Mouse (Mus musculus) cerebellum, adult 9-10 months (tissue): ENCODE results near the gene Shroom2.
"Not testable (repeated sequence)": the region's sequence is repeated elsewhere in the genome, so short reads cannot be mapped to it uniquely, and the experiment has no call there.

Source experiments
- DNase-seq: peaks from one replicate; pipeline ENCODE4 v3.0.0; 2022

Gene Shroom2

GRCm38 (mm10) chrX:152768891-152769599 is at the start of gene Shroom2:
Gene Shroom2 (minus strand): TSS chrX:152769465.
- no peak for DNase-seq

DNA sequence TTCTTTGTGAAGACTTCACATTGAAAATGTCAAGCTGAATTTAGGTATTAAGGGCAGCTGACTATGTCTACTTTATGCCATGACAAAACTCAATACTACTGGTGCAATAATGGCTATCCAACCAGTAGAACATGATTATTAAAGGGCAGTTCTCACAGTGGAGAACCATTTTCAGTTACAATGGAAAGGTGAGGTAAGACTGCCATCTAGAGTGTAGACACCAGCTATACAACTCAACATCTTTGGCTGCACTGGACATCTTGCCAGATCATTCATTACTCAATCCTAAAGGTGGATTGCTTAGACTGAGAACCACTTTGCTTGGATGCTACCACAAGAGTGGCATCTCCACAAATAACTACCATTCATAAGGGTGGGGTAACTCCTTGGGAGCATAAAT is 49.7 kb upstream of the Shroom2 start:
- DNase-seq = no peak

GRCm38 (mm10) chrX:152813339-152813738 is 44.1 kb upstream of the Shroom2 start:
- DNase-seq = no peak

DNA sequence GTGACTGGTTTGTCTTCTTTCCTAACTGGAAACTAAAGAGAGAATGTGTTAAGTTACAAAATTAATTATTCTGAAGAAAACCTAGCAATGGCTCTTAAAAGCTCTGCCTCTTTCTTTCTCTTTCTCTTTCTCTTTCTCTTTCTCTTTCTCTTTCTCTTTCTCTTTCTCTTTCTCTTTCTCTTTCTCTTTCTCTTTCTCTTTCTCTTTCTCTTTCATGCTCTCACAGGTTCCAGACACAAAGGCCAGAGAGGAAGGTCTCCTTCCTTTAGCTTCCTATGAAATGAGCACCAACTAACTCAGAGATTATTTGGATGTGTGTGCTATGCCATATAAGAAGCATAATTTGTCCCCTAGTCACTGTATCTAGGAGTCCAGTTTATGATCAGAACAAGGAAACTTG is 36.1 kb upstream of the Shroom2 start:
- no peak for DNase-seq

- no peak for DNase-seq
These were observed 19.3 kb upstream of the Shroom2 start for GRCm38 (mm10) chrX:152788611-152789010.

DNA sequence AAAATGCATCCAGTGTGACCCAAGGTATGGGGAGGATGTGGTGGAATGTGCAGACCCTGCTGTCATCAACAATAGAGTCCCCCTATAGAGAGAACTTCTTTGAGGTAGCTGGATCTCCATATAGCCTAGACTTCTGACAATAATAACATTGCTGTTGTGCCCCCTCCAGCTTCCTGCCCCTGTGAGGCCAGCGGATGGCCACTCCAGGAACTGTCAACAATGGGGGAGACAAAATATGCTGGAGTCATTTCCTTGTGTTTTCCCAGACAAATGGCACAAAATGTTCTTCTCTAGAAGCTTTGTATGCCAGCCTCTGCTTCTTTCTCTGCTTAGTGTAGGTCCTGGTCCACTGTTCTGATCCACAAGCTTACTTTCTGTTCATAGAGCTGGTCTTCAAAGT is 18.9 kb upstream of the Shroom2 start:
- DNase-seq = no peak

DNA sequence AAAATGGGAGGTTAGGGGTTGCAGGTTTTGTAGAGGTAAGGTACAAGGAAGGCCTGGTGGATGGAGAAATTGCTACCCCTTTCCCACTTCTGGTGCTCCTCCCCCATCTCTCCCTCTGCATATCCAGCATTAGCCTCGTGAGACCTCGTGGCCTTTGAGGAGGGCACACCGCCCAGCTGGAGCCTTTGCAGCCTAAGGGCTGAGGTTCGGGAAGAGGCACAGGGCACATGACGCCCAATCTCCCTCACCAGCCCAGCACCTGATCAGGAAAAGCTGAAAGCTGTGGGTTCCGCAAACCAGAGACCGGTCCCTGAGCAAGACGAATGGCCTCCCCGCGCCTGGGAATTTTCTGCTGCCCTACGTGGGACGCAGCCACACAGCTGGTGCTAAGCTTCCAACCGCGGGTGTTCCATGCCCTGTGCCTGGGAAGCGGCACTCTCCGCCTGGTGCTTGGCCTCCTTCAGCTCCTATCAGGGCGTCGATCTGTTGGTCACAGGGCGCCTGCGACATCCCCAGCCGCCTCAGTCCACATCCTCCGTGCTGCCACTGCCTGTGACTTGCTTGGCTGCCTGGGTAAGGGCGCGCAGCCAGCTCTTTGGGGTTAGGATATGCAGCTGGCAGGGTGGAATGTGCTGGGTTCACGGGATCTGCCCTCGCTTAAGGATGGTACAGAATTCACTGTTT is 12.6 kb upstream of the Shroom2 start, which contains the start of gene Gpr143:
Gene Gpr143 (plus strand): TSS at position 202 of the 684 bp plus-strand sequence.
- DNase-seq = no peak

- no peak for DNase-seq
These were observed 414 bp upstream of the Shroom2 start for GRCm38 (mm10) chrX:152769600-152770157.

DNA sequence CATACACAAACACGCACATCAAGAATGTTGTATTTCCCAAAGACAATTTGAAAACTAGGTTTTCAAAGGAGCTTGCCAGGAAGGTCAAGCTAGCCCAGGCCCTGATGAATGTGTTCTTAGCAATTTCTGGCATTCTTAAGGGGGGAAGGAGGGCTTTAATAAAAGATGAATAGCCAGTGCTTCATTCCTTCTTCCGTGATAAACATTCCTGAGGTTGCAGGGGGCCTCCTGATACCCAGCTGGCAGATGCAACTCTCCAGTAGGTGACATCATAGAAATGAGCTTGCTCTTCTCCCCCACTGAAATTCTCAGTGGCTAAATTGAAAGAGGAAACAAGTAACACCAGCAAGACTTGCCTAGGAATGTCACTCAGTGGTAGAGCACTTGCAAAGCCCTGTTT is 5.1 kb downstream of the Shroom2 start:
- DNase-seq = no peak

DNA sequence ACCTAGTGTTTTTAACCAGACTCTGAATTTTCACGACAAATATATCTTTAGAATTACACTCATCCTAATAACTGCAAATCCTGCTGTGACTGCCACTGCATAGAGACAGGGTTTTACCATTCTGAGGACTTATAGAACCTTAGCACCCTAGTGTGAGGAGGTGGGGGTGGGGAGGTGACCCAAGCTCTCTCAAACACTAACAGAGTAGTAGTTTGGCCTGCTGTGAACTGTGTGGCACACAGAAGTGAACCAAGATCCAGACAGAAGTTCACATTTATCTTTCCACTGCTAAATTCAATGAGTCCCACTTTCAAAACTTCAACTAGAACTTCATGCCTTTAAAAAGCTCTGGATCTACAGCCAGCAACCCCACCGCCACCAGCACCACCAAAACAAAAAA is 6.4 kb downstream of the Shroom2 start:
- no peak for DNase-seq

- no peak for DNase-seq
These were observed 6.8 kb downstream of the Shroom2 start for GRCm38 (mm10) chrX:152762437-152762836.

DNA sequence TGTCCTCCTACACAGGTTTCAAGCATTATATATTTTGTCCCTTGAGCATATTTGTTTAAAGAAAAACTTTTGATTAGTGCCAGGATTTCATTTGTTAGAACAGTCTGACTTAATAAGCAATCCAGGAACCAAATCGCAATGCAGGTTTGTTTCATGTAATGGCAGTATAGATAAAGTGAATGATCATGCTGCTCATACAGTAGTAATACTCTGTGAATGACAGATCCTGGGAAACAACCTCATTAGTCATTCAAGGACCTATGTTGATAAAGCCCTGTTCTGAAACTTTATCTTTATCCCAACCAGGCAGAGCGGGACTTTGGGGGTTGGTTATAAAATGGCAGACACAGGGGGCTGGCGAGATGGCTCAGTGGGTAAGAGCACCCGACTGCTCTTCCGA is 13.0 kb downstream of the Shroom2 start:
- no peak for DNase-seq

GRCm38 (mm10) chrX:152755819-152756218 is 13.4 kb downstream of the Shroom2 start:
- no peak for DNase-seq

- DNase-seq = no peak
These were observed 23.3 kb downstream of the Shroom2 start for GRCm38 (mm10) chrX:152745925-152746324.

- DNase-seq = no peak
These were observed 25.6 kb downstream of the Shroom2 start for GRCm38 (mm10) chrX:152743642-152744041.

DNA sequence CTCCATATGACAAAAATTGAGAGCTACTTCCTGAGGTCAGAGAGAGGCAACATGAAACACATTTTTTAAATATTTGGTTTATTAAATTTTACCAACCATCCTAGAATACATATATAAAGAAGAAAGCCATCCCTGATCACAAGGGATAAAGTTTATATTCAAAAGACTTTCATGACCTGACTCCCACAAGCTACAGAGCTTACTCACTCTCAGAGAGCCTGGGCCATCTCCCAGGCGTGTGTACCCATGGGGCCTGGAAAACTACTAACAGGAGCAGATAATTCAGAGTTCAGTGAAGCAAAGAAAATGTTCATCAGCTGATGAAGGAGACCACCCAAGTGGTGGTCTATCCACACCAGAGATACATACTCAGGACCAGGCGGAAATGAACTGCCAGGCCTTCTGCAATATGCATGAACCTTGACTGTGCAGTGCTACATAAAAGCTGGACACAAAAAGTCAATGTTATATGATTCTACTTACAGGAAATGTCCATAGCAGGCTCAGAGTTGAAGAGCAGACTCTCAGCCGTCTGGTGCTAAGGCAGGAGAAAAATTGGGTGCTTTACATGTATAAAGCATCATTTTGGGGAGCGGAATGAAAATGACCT is 30.4 kb downstream of the Shroom2 start:
- DNase-seq = no peak

DNA sequence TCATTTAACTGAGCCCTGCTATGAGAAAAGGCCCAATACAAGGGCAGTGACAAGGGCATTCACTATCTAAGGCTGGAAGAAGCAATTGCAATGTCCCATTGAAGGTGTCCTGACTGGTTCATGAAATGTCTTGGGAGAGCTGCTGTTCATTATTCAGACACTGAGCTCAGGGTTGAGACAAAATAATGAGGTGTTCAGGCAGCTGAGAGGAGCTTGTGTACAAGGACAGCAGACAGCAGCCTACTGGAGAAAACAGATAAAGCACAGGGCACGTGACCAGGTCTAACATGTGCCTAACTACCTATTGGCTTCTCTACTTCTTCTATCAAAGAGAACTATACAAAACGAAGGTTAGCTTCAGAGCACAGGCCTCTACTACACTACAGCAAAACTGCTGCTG is 31.1 kb downstream of the Shroom2 start:
- DNase-seq = no peak

- no peak for DNase-seq
These were observed 34.0 kb downstream of the Shroom2 start for GRCm38 (mm10) chrX:152735283-152735682.

GRCm38 (mm10) chrX:152716693-152717092 is 52.6 kb downstream of the Shroom2 start:
- DNase-seq = no peak

- DNase-seq = not testable (repeated sequence)
These were observed 58.5 kb downstream of the Shroom2 start for GRCm38 (mm10) chrX:152710715-152711114.

DNA sequence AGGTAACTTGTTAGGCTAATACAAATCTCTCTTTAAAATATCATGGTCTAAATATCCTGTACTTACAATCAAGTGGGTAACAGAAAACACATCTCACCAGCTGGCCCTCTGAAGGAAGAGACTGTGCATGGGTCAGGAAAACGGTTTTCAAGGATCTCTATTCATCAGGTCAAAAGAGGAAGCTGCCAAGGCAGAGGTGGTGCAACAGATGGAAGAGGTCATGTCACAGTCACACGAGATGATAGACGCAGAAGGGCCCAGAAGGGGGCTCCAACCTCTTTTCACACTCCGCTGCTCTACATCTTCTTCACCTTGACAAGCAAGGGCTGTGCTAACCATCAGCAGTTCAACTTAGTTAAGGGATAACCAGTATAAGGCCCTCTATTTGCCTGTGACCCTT is 60.9 kb downstream of the Shroom2 start:
- no peak for DNase-seq

DNA sequence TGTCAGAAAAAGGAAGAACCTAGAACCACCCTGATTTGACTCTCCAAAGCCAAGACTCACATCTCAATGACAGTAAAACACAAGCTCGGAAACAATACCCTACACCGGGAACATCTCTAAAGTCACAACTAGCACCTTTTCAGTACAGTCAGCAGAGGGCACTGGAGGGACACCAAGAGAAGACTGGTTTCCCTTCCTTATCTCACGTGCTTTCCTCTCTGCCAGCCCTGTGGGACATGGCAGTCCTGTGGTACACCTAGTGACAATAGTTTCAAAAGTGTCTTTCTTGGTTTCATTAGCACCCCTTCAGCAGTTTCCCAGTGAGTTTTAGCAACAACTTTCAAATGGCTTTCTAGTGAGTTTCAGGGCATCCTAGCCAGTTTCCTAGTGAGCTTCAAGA is 63.9 kb downstream of the Shroom2 start:
- DNase-seq = peak; percentile 1

- no peak for DNase-seq
These were observed 65.6 kb downstream of the Shroom2 start for GRCm38 (mm10) chrX:152703624-152704023.

- DNase-seq = no peak
These were observed 67.6 kb downstream of the Shroom2 start for GRCm38 (mm10) chrX:152701679-152702078.
